ENCODE assay signal across 10 mouse cellular contexts in genomic region chr8:35919859-35920675, GRCm38 (mm10).
DNase-seq lines count a peak whose midpoint lies in the region; ATAC-seq lines count a peak whose summit lies in the region.
"Had no signal": no experiment of that assay in that cellular context is flagged by ENCODE, and none has a peak within 500 bp of the region (broad histone marks: within the 10 kb centered on the region; RNA-seq: fewer than 3 reads in every experiment).

No protein-coding gene starts in this region.

- H3K27ac ChIP-seq in forebrain, embryonic 10.5 days, result 0 out of 2 replicates have a peak overlapping the region, but pooled peaks have one; percentile 5
- no peak overlapping the region for H3K27ac ChIP-seq in forebrain, embryonic 16.5 days (ENCODE audit: low read length)
- H3K27ac ChIP-seq: embryonic facial prominence, embryonic 15.5 days had no signal

- WGBS in forebrain, embryonic 10.5 days, result 62% methylated on average over 8 of the region's 8 CpGs
- WGBS in forebrain, embryonic 16.5 days, result 65% methylated on average over 8 of the region's 8 CpGs

- no peak for DNase-seq in forebrain, embryonic 10.5 days (ENCODE audit: extremely low spot score, low spot score)
- peak; percentile 20 for DNase-seq in retina, postnatal 1 day
- no peak for DNase-seq in retina, embryonic 14.5 days (ENCODE audit: low spot score)
- peak; percentile 49 for DNase-seq in kidney, postnatal 14 days
- DNase-seq in cerebellum, postnatal 10 days, result no peak
- DNase-seq in right cerebral cortex, adult 2 months (ENCODE audit: low spot score in 2 of 2), result no peak
- DNase-seq: right cerebral cortex, postnatal 4 days had no signal

- peaks cover 16% of the 10 kb centered on the region for H3K4me1 ChIP-seq in forebrain, embryonic 10.5 days
- 0 out of 2 replicates have a peak, but pooled peaks cover 3% of the 10 kb centered on the region for H3K4me1 ChIP-seq in forebrain, embryonic 16.5 days (replicated peaks; ENCODE audit: control insufficient read depth, insufficient read depth, low read length)
- H3K4me1 ChIP-seq: embryonic facial prominence, embryonic 15.5 days had no signal

- H3K9me3 ChIP-seq in forebrain, embryonic 10.5 days, result no peaks in the 10 kb centered on the region
- H3K9me3 ChIP-seq in forebrain, embryonic 16.5 days (ENCODE audit: control insufficient read depth, low read length), result no peaks in the 10 kb centered on the region
- H3K9me3 ChIP-seq: embryonic facial prominence, embryonic 15.5 days had no signal

- no peaks in the 10 kb centered on the region for H3K27me3 ChIP-seq in forebrain, embryonic 10.5 days (ENCODE audit: poor library complexity, severe bottlenecking)
- no peaks in the 10 kb centered on the region for H3K27me3 ChIP-seq in forebrain, embryonic 16.5 days (replicated peaks; ENCODE audit: control insufficient read depth, insufficient read depth, low read length)
- H3K27me3 ChIP-seq: embryonic facial prominence, embryonic 15.5 days had no signal

- no peak overlapping the region for H3K4me3 ChIP-seq in forebrain, embryonic 10.5 days
- no peak overlapping the region for H3K4me3 ChIP-seq in forebrain, embryonic 16.5 days (replicated peaks; ENCODE audit: low read length)
- H3K4me3 ChIP-seq: embryonic facial prominence, embryonic 15.5 days had no signal

- no peak overlapping the region for H3K9ac ChIP-seq in forebrain, embryonic 16.5 days (replicated peaks; ENCODE audit: low read depth, low read length)
- H3K9ac ChIP-seq: embryonic facial prominence, embryonic 15.5 days had no signal

- no peak overlapping the region for H3K4me2 ChIP-seq in forebrain, embryonic 16.5 days (ENCODE audit: low read length)
- H3K4me2 ChIP-seq: embryonic facial prominence, embryonic 15.5 days had no signal

- no peaks in the 10 kb centered on the region for H3K36me3 ChIP-seq in forebrain, embryonic 10.5 days (replicated peaks)
- H3K36me3 ChIP-seq in forebrain, embryonic 16.5 days (ENCODE audit: control insufficient read depth, insufficient read depth), result no peaks in the 10 kb centered on the region
- H3K36me3 ChIP-seq: embryonic facial prominence, embryonic 15.5 days had no signal

- no peak for ATAC-seq in forebrain, embryonic 16.5 days
- no peak for ATAC-seq in megakaryocyte-erythroid progenitor cell, adult 5-6 weeks (replicated peaks; ENCODE audit: low FRiP score, low TSS enrichment, poor library complexity, severe bottlenecking)

Comparison
In these comparisons a context has a peak if more than half of its experiments do, and no peak if none do; other contexts are left out.
1. DNase-seq: peak in retina, postnatal 1 day (single experiment) and kidney, postnatal 14 days (single experiment); none in forebrain, embryonic 10.5 days (single experiment), retina, embryonic 14.5 days (single experiment), cerebellum, postnatal 10 days (0 of 2) and right cerebral cortex, adult 2 months (0 of 2).